Mouse (Mus musculus): ENCODE measurements at regions not wholly inside any gene's neighbourhood (a gene's known extent, or its start where the extent isn't known, plus 50 kb on each side); places are given as distances from the start of the nearest gene placed in this dataset.
A peak's percentile ranks its signal among the peaks of the same experiment; 100 is the strongest.

DNA sequence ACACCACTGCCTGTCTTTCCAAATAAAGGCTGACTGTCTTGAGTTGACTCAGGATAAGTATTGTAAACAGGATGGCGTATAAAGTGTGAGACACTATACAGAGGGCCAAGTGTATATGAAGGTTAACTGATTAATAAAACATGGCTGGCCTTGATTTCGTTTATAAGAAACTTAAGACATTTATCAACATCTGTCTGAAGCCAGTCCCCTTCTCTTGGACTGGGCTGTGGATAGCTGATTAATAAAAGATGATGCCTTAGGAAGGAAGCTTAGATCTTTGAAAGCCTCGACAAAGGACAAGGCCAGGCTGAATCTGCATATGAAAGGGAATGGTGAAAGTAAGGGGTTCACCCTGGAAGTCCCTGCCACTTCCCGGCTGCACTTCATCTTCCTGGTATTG lies 163.0 kb upstream of the Tbx18 start:
- peak; percentile 41; the same call in 1 of the 2 replicates for ATAC-seq
- no peak overlapping the region for H3K9ac ChIP-seq
- H3K4me3 ChIP-seq, result no peak overlapping the region
- no peak overlapping the region for H3K4me2 ChIP-seq
- no peaks in the 10 kb centered on the region for H3K27me3 ChIP-seq
- H3K36me3 ChIP-seq (ENCODE audit: poor library complexity, severe bottlenecking), result no peaks in the 10 kb centered on the region
- no peaks in the 10 kb centered on the region for H3K9me3 ChIP-seq (replicated peaks)
- H3K27ac ChIP-seq, result no peak overlapping the region
- WGBS, result 14% methylated on average over 4 of the region's 4 CpGs
- H3K4me1 ChIP-seq, result peaks cover 12% of the 10 kb centered on the region; the same call in 1 of the 2 replicates

GRCm38 (mm10) chr9:87894596-87894995 lies 163.5 kb upstream of the Tbx18 start:
- no peak overlapping the region for H3K4me2 ChIP-seq
- H3K27ac ChIP-seq, result no peak overlapping the region
- peaks cover 12% of the 10 kb centered on the region; the same call in 1 of the 2 replicates for H3K4me1 ChIP-seq
- H3K9ac ChIP-seq, result no peak overlapping the region
- H3K36me3 ChIP-seq (ENCODE audit: poor library complexity, severe bottlenecking), result no peaks in the 10 kb centered on the region
- no peak for ATAC-seq
- H3K4me3 ChIP-seq, result no peak overlapping the region
- H3K27me3 ChIP-seq, result no peaks in the 10 kb centered on the region
- no peaks in the 10 kb centered on the region for H3K9me3 ChIP-seq (replicated peaks)
- WGBS, result 48% methylated on average over 3 of the region's 3 CpGs

- Histone ChIP-seq H3K27ac (no peak overlapping the region), H3K4me2 (no peak overlapping the region), H3K4me3 (no peak overlapping the region), H3K9me3 (replicated peaks) (no peaks in the 10 kb centered on the region), H3K4me1 (peaks cover 12% of the 10 kb centered on the region; the same call in 1 of the 2 replicates), H3K36me3 (ENCODE audit: poor library complexity, severe bottlenecking) (no peaks in the 10 kb centered on the region), H3K27me3 (no peaks in the 10 kb centered on the region), H3K9ac (no peak overlapping the region)
- ATAC-seq, result no peak
- WGBS, result 84% methylated on average over 4 of the region's 4 CpGs
Observed at GRCm38 (mm10) chr9:87895526-87895925, 164.5 kb upstream of the Tbx18 start.

DNA sequence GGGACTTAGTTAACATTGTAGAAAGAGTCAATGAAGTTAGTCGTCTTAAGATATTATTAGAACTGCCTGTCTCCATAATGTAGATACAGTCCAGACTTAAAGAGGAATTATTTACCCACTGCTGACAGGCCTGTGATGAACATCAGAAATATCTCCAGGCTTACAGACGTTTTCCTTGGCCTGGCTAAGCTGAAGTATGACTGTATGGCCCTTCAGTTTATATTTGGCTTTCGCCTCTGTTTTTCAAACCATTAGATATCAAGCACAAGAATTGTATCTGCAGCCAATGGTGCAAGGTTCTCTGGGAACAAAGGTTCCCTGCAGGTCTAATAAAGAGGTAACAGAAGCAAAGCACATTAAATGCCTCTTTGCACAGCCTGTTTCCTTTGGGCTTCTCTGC lies 166.3 kb upstream of the Tbx18 start:
- H3K9me3 ChIP-seq (replicated peaks), result no peaks in the 10 kb centered on the region
- H3K27ac ChIP-seq, result no peak overlapping the region
- H3K4me1 ChIP-seq, result peaks cover 12% of the 10 kb centered on the region; the same call in 1 of the 2 replicates
- H3K27me3 ChIP-seq, result no peaks in the 10 kb centered on the region
- ATAC-seq, result no peak
- 70% methylated on average over 3 of the region's 3 CpGs for WGBS
- no peak overlapping the region for H3K4me3 ChIP-seq
- H3K9ac ChIP-seq, result no peak overlapping the region
- H3K4me2 ChIP-seq, result no peak overlapping the region
- H3K36me3 ChIP-seq (ENCODE audit: poor library complexity, severe bottlenecking), result no peaks in the 10 kb centered on the region

GRCm38 (mm10) chr9:87899368-87899767 lies 168.3 kb upstream of the Tbx18 start:
- no peak overlapping the region for H3K9ac ChIP-seq
- WGBS, result 72% methylated on average over 5 of the region's 5 CpGs
- H3K9me3 ChIP-seq (replicated peaks), result no peaks in the 10 kb centered on the region
- ATAC-seq, result no peak
- H3K4me2 ChIP-seq, result no peak overlapping the region
- no peak overlapping the region for H3K4me3 ChIP-seq
- no peak overlapping the region for H3K27ac ChIP-seq
- H3K4me1 ChIP-seq, result peaks cover 3% of the 10 kb centered on the region; the same call in 1 of the 2 replicates
- H3K27me3 ChIP-seq, result no peaks in the 10 kb centered on the region
- H3K36me3 ChIP-seq (ENCODE audit: poor library complexity, severe bottlenecking), result no peaks in the 10 kb centered on the region

DNA sequence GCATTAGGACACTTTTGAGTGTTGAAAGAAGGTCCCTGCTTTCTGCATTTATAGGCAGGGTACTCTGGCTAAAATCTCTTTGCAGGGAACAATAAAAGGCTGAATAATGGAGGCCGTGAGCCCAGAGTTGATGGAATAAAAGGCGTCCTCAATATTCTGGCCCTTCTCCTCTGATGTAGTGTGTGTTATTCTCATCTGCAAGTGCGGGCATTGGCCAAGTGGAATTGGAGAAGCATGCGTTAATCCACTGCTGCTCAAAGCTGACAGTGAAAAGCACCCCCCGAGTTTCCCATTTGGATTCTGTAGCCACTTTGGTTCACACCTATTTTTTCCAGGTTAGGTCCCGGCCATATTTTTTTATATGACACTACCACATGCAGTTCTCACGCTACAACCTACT lies 168.7 kb upstream of the Tbx18 start:
- Histone ChIP-seq H3K4me2 (no peak overlapping the region), H3K27ac (no peak overlapping the region), H3K9me3 (replicated peaks) (no peaks in the 10 kb centered on the region), H3K4me1 (no peaks in the 10 kb centered on the region), H3K4me3 (no peak overlapping the region), H3K36me3 (ENCODE audit: poor library complexity, severe bottlenecking) (no peaks in the 10 kb centered on the region), H3K27me3 (no peaks in the 10 kb centered on the region), H3K9ac (no peak overlapping the region)
- 57% methylated on average over 7 of the region's 7 CpGs for WGBS
- no peak for ATAC-seq

DNA sequence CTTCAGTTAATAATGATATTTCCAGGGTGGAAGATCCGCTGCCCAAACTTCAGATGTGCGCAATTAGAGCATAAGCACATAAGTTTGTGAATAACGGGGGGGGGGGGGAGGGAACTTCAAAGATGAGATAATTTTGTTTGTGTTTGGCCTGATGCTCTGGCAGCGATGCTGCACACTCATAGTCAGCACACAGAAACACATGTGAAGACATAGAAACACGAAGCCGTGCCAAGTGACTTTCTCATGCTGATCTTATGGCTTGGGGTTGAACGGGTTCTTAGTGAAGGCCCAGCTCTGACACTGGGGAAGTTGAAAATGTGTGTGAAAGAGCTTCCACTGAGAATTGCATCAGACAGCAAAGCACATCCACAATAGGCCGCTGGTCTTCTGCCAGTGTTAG lies 190.2 kb upstream of the Tbx18 start:
- no peak for ATAC-seq
- H3K9me3 ChIP-seq (replicated peaks), result no peaks in the 10 kb centered on the region
- H3K36me3 ChIP-seq (ENCODE audit: poor library complexity, severe bottlenecking), result no peaks in the 10 kb centered on the region
- H3K27ac ChIP-seq, result no peak overlapping the region
- no peaks in the 10 kb centered on the region for H3K4me1 ChIP-seq
- H3K4me3 ChIP-seq, result no peak overlapping the region
- no peaks in the 10 kb centered on the region for H3K27me3 ChIP-seq
- H3K4me2 ChIP-seq, result no peak overlapping the region
- 94% methylated on average over 8 of the region's 8 CpGs for WGBS
- H3K9ac ChIP-seq, result no peak overlapping the region

DNA sequence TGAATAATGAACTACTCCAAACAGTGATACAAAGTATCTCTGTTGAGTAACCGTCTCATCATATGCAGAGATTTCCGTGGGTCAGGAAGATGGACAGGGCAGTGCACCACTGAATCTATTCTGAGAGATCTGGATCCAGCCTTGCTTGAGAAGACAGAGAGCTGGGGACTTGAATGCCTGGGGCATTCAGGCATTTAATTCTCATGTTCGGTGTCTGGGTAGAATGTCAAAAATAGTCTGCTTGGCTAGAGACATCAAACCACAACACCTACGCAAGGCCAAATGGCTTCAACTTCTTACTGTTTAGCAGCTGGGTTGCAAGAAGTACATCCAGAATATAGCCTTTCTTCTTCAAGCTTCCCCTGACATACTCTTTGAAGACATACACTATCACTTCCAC lies 194.1 kb upstream of the Tbx18 start:
- Histone ChIP-seq H3K4me2 (no peak overlapping the region), H3K4me1 (no peaks in the 10 kb centered on the region), H3K36me3 (ENCODE audit: poor library complexity, severe bottlenecking) (no peaks in the 10 kb centered on the region), H3K4me3 (no peak overlapping the region), H3K27me3 (no peaks in the 10 kb centered on the region), H3K9ac (no peak overlapping the region), H3K27ac (no peak overlapping the region), H3K9me3 (replicated peaks) (no peaks in the 10 kb centered on the region)
- ATAC-seq, result no peak
- 91% methylated on average over 4 of the region's 4 CpGs for WGBS

DNA sequence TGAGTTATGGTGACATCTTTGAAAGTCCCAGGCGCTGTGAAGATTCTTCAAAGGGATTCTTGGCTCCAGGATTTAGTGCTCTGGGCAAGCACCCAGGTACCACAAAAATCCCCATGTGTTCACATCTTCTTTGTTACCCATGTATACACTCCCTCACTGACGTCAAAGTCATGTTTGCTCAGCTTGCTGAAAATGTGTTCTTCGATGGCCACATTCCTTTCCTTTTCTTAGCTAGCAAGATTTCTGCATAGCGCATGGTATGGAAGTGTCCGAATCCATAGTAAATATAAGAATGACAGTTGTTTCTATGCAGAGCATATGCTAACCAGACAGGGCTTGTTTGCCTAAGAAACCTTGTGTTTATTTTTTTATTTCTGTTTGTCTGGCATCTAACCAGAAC lies 202.2 kb upstream of the Tbx18 start:
- no peak overlapping the region for H3K27ac ChIP-seq
- no peak overlapping the region for H3K4me3 ChIP-seq
- ATAC-seq, result no peak
- no peaks in the 10 kb centered on the region for H3K36me3 ChIP-seq (ENCODE audit: poor library complexity, severe bottlenecking)
- H3K4me1 ChIP-seq, result no peaks in the 10 kb centered on the region
- no peak overlapping the region for H3K9ac ChIP-seq
- no peaks in the 10 kb centered on the region for H3K9me3 ChIP-seq (replicated peaks)
- no peaks in the 10 kb centered on the region for H3K27me3 ChIP-seq
- no peak overlapping the region for H3K4me2 ChIP-seq
- WGBS, result 88% methylated on average over 5 of the region's 5 CpGs

DNA sequence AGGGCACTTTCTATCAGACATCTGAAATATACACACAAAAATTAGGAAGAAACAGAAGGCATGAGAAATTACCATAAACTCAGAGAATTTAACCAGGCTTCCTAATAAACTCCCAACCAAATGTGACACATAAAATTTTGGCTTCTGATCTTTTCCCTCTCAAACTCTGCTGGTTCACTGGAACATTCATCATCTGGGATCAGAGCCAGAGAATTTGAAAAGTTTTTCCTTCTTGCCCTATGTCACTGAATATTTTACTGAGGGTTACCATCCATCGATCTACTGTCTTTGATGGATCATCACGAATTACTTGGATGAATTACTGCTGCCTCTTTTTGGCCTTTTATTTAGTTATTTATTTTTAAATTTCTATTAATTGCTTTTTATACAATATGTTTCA lies 221.4 kb upstream of the Tbx18 start:
- Histone ChIP-seq H3K4me2 (no peak overlapping the region), H3K4me1 (no peaks in the 10 kb centered on the region), H3K9me3 (replicated peaks) (no peaks in the 10 kb centered on the region), H3K36me3 (ENCODE audit: poor library complexity, severe bottlenecking) (no peaks in the 10 kb centered on the region), H3K4me3 (no peak overlapping the region), H3K27me3 (no peaks in the 10 kb centered on the region), H3K9ac (no peak overlapping the region), H3K27ac (no peak overlapping the region)
- 95% methylated on average over 2 of the region's 2 CpGs for WGBS
- ATAC-seq, result no peak

DNA sequence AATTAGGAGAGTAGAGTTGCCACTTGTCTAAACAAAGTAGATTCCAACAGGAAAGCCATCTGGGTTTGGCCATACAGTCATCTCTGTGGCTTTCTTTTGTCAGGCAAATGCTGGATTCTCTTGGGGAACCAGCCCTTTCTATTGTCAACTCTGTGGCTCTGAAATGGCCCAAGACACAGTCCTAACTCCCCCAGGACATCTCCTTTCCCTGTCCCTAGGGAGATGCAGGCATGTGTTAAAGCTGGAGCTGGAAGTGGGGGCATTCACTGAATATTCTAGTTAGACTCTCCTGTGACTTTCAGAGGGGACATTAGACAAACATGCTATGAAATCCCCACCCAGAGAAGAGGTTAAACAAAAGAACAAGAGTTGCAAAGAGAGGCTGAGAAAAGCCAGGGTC lies 223.9 kb upstream of the Tbx18 start:
- no peaks in the 10 kb centered on the region for H3K4me1 ChIP-seq
- no peaks in the 10 kb centered on the region for H3K9me3 ChIP-seq (replicated peaks)
- H3K27ac ChIP-seq, result no peak overlapping the region
- no peak overlapping the region for H3K4me3 ChIP-seq
- no peaks in the 10 kb centered on the region for H3K36me3 ChIP-seq (ENCODE audit: poor library complexity, severe bottlenecking)
- H3K9ac ChIP-seq, result no peak overlapping the region
- H3K27me3 ChIP-seq, result no peaks in the 10 kb centered on the region
- no peak overlapping the region for H3K4me2 ChIP-seq
- no peak for ATAC-seq

- Histone ChIP-seq H3K4me2 (no peak overlapping the region), H3K27me3 (no peaks in the 10 kb centered on the region), H3K27ac (no peak overlapping the region), H3K36me3 (ENCODE audit: poor library complexity, severe bottlenecking) (no peaks in the 10 kb centered on the region), H3K9ac (no peak overlapping the region), H3K4me3 (no peak overlapping the region), H3K9me3 (replicated peaks) (no peaks in the 10 kb centered on the region), H3K4me1 (no peaks in the 10 kb centered on the region)
- ATAC-seq, result no peak
- 91% methylated on average over 4 of the region's 4 CpGs for WGBS
Observed at GRCm38 (mm10) chr9:87961796-87962195, 230.7 kb upstream of the Tbx18 start.

GRCm38 (mm10) chr9:87964508-87964907 lies 233.4 kb upstream of the Tbx18 start:
- Histone ChIP-seq H3K9me3 (replicated peaks) (no peaks in the 10 kb centered on the region), H3K4me2 (no peak overlapping the region), H3K27ac (no peak overlapping the region), H3K9ac (no peak overlapping the region), H3K4me3 (no peak overlapping the region), H3K27me3 (no peaks in the 10 kb centered on the region), H3K36me3 (ENCODE audit: poor library complexity, severe bottlenecking) (no peaks in the 10 kb centered on the region), H3K4me1 (no peaks in the 10 kb centered on the region)
- ATAC-seq, result no peak
- WGBS, result 81% methylated on average over 2 of the region's 2 CpGs

Measured in forebrain, embryonic 13.5 days (tissue).